Comparison of ENCODE assay signal across 16 mouse cellular contexts in genomic region chr3:136100973-136101500, GRCm38 (mm10).
"Had no signal": no experiment of that assay in that cellular context is flagged by ENCODE, and none has a peak within 500 bp of the region (broad histone marks: within the 10 kb centered on the region; RNA-seq: fewer than 3 reads in every experiment).

No protein-coding gene starts in this region.

- H3K9ac ChIP-seq: limb, embryonic 13.5 days; liver, embryonic 13.5 days; midbrain, embryonic 13.5 days had no signal

- ATAC-seq: midbrain, embryonic 13.5 days; midbrain, embryonic 16.5 days had no signal

- H3K36me3 ChIP-seq: limb, embryonic 10.5 days; limb, embryonic 13.5 days; liver, embryonic 13.5 days; midbrain, embryonic 10.5 days; midbrain, embryonic 13.5 days had no signal

- H3K4me1 ChIP-seq: limb, embryonic 10.5 days; limb, embryonic 13.5 days; liver, embryonic 13.5 days; midbrain, embryonic 10.5 days; midbrain, embryonic 13.5 days had no signal

- H3K27ac ChIP-seq: layer of hippocampus, adult 2 months; limb, embryonic 10.5 days; limb, embryonic 13.5 days; liver, embryonic 13.5 days; macrophage; midbrain, embryonic 10.5 days; midbrain, embryonic 13.5 days had no signal

- DNase-seq: kidney, adult 2 months; kidney, postnatal 14 days; kidney, postnatal 4 days; layer of hippocampus, adult 9-11 months; liver, embryonic 13.5 days; lung, adult 2 months; lung, postnatal 14 days had no signal

- H3K4me2 ChIP-seq: limb, embryonic 13.5 days; liver, embryonic 13.5 days; midbrain, embryonic 13.5 days had no signal

- H3K4me3 ChIP-seq: layer of hippocampus, adult 2 months; limb, embryonic 10.5 days; limb, embryonic 13.5 days; liver, embryonic 13.5 days; megakaryocyte, embryonic 14.5 days; midbrain, embryonic 10.5 days; midbrain, embryonic 13.5 days; myocyte had no signal

- H3K27me3 ChIP-seq: limb, embryonic 13.5 days; liver, embryonic 13.5 days; megakaryocyte, embryonic 14.5 days; midbrain, embryonic 13.5 days had no signal

- H3K9me3 ChIP-seq: limb, embryonic 10.5 days; limb, embryonic 13.5 days; liver, embryonic 13.5 days; megakaryocyte, embryonic 14.5 days; midbrain, embryonic 10.5 days; midbrain, embryonic 13.5 days had no signal
